Mouse (Mus musculus) c-Kit-positive CD71-positive TER-119-negative erythroid progenitor cells, embryonic 14.5 days (primary cell): Measurements from ENCODE around the gene Cldn7.
A peak's percentile ranks its signal among the peaks of the same experiment; 100 is the strongest.
"Not testable (repeated sequence)": the region's sequence is repeated elsewhere in the genome, so short reads cannot be mapped to it uniquely, and the experiment has no call there.

ENCODE experiments used
- DNase-seq: peaks from one replicate; pipeline ENCODE4 v3.0.0-alpha.2; 2013; ENCODE audit warnings: low read depth

Gene Cldn7

GRCm38 (mm10) chr11:69934169-69934568 is 30.4 kb upstream of the Cldn7 start:
- DNase-seq: peak; percentile 92

- DNase-seq: no peak
These were observed 29.9 kb upstream of the Cldn7 start for GRCm38 (mm10) chr11:69934681-69935080.

GRCm38 (mm10) chr11:69935137-69935879 is 29.3 kb upstream of the Cldn7 start, which contains the start of gene Ybx2:
Gene Ybx2 (plus strand): TSS chr11:69935796.
- no peak for DNase-seq

GRCm38 (mm10) chr11:69936156-69936555 is 28.4 kb upstream of the Cldn7 start:
- no peak for DNase-seq

GRCm38 (mm10) chr11:69936714-69937347 is 27.7 kb upstream of the Cldn7 start:
- no peak for DNase-seq

GRCm38 (mm10) chr11:69937385-69937784 is 27.2 kb upstream of the Cldn7 start:
- no peak for DNase-seq

- DNase-seq: no peak
These were observed 26.7 kb upstream of the Cldn7 start for GRCm38 (mm10) chr11:69937834-69938233.

GRCm38 (mm10) chr11:69938401-69938979 is 26.1 kb upstream of the Cldn7 start:
- no peak for DNase-seq

GRCm38 (mm10) chr11:69939181-69939580 is 25.4 kb upstream of the Cldn7 start:
- DNase-seq: no peak

- DNase-seq: no peak
These were observed 24.8 kb upstream of the Cldn7 start for GRCm38 (mm10) chr11:69939731-69940130.

GRCm38 (mm10) chr11:69940962-69941361 is 23.6 kb upstream of the Cldn7 start:
- DNase-seq: no peak

- no peak for DNase-seq
These were observed 19.4 kb upstream of the Cldn7 start for GRCm38 (mm10) chr11:69945216-69945615.

- DNase-seq: peak; percentile 65
These were observed 18.3 kb upstream of the Cldn7 start for GRCm38 (mm10) chr11:69945997-69946891.

GRCm38 (mm10) chr11:69947337-69948065 is 17.1 kb upstream of the Cldn7 start:
- DNase-seq: no peak

GRCm38 (mm10) chr11:69948066-69948762 is 16.4 kb upstream of the Cldn7 start, which contains the start of gene Slc2a4:
Gene Slc2a4 (minus strand): TSS chr11:69948188.
- peak; percentile 94 for DNase-seq

- peak; percentile 93 for DNase-seq
These were observed 15.8 kb upstream of the Cldn7 start for GRCm38 (mm10) chr11:69948763-69949150.

GRCm38 (mm10) chr11:69950807-69951459 is 13.6 kb upstream of the Cldn7 start:
- DNase-seq: no peak

- DNase-seq: no peak
These were observed 12.3 kb upstream of the Cldn7 start for GRCm38 (mm10) chr11:69952274-69952673.

- DNase-seq: no peak
These were observed 11.2 kb upstream of the Cldn7 start for GRCm38 (mm10) chr11:69953267-69953915.

- not testable (repeated sequence) for DNase-seq
These were observed 9.0 kb upstream of the Cldn7 start for GRCm38 (mm10) chr11:69955618-69956017.
